Mouse (Mus musculus) thymus, postnatal 4 days (tissue): ENCODE data around the gene Galk1.

Source experiments
- DNase-seq: peaks from one replicate; pipeline ENCODE4 v3.0.0; 2021

Gene Galk1

GRCm38 (mm10) chr11:115971016-115971415 is 41.5 kb downstream of the Galk1 start:
- DNase-seq: no peak

GRCm38 (mm10) chr11:115970006-115970673 is 42.4 kb downstream of the Galk1 start:
- DNase-seq: no peak

- DNase-seq: no peak
These were observed 43.7 kb downstream of the Galk1 start for GRCm38 (mm10) chr11:115968731-115969405.

GRCm38 (mm10) chr11:115964977-115965604 is 47.4 kb downstream of the Galk1 start:
- no peak for DNase-seq

GRCm38 (mm10) chr11:115962651-115963412 is 49.7 kb downstream of the Galk1 start:
- DNase-seq: no peak

- DNase-seq: no peak
These were observed 53.5 kb downstream of the Galk1 start for GRCm38 (mm10) chr11:115959018-115959417.
